Mouse (Mus musculus): Measurements from ENCODE around the gene Ifne.
"Not testable (repeated sequence)": the region's sequence is repeated elsewhere in the genome, so short reads cannot be mapped to it uniquely, and the experiment has no call there.

Gene Ifne

DNA sequence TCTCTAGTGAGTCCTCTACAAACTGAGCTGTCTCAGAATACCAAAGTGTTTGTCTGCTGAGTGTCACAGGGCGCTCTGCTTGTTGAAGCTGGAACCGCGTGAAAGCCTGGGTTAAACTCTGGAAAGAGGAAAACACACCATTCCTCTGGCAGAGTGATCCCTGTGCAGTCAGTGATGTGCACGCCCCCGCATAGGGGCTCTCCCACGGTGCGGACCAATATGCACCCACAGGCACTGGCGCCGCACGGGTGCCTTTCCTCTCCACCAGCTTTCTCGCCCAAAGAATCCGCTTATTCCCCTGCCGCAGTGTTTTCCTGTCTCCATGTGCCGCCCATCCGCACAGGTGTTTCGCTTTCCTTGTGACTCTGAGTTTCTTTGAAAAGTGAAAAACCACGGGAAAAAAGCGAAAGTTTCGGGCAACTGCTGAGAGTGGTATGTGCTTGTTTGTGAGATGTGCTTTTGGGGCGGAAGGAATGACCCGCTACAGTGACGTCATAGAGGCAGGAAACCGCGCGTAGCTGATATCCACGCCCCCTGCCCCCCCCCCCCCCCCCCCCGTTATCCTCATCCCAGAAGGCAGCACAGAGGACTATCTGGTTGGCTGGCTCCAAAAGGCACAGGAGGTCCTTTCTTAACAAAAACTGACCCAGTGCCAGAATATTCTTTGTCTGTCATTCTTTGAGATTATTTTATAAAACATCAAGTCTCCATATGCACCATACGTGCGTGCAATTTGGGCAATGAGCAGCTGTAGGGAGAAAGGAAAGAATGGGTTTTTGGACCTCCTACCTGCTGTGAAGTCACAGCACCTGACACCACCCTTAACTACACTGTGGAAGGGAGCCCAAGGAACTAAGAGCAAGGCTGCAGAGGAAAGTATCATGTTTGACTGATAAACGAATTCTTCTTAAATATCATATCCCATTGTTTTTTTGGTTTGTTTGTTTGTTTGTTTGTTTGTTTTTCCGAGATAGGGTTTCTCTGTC, 11.8 kb downstream of the Ifne start:
- in situ Hi-C loops (cut with MseI, MboI), result no loop called here

GRCm38 (mm10) chr4:88867366-88867925, 12.6 kb downstream of the Ifne start:
- in situ Hi-C loops (cut with MseI, MboI), result no loop called here

DNA sequence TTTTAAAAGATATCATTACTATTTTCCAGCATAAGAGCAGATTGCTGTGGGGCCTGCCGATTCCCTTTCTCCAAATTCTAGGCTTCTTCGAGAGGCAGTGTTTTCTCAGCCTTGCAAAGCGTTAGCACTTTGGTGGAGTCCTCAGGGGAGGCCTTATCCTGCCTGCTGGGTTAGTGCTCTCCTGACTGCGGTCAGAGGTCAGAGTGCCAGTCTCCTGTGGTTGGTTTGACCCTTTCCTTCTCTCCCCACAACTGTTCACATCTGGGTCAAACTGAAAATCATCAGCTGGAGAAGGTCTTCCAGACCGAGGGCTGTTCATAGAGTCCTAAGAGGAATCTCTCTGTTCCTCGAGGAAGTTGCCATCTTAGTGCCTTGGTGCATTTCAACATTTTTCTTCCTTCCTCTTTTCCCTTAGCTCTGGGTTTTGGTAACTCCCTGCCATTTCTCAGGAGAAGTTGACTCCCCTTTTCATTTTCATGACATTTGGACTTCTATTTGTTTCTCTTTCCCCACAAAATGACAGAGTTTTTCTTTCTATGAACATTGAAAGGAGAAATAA, 14.9 kb downstream of the Ifne start:
- in situ Hi-C loops (cut with MseI, MboI), result no loop called here

- in situ Hi-C loops (cut with MseI, MboI), result no loop called here
These were observed 15.4 kb downstream of the Ifne start for GRCm38 (mm10) chr4:88864599-88864998.

DNA sequence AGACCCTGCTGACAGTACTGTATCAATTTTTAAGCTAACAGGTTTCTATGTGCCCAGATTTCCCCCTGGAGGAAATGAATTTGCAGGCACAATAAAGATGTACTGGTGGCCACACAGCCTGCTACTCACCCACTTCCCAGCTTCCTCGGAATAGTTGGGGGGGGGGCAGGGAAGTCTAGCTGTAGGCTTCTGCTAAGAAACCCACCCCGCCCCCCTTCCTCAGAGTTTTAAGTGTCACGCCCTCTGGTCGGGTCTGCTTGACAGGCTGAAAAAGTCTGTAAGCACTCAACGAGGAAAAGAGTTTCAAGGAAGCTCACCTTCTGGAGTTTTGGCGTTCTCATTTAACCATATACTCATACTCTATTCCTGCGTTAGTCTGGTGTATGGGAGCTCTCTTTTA, 16.7 kb downstream of the Ifne start:
- in situ Hi-C loops (cut with MseI, MboI), result no loop called here

GRCm38 (mm10) chr4:88859214-88859613, 20.8 kb downstream of the Ifne start:
- in situ Hi-C loops (cut with MseI, MboI), result no loop called here

DNA sequence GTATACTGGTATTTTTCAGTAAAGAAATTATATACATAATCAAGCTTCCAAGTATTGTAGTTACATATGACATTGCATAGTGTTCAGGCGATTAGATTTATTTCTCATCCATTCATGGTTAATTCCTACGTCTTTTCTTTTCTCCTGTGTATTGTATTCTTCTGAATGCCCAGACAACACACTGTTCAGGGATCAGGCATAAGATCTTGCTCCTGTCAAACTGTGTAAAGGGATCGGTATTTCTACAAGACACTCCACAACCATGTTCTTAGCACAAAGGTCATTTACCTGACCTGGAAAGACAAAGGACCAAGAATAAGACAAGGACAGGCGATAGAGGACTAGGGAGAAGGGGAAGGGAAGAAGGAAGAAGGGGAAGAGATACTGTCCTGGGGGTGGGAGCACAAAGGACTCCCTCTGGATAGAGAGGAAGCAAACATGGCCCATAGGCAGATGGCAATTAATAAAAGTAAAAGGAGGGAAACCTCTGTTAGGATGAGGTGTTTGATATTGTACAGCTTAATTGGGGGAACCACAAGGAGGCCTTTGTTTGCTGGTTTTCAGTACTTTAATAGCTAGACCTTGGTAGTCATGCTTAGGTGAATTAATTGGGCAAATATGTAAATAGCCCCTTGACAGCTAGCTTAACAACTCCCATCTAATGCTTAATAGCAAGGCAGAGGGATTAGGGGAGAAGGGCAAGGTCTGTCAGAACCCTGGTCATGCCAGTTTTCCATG, 28.8 kb downstream of the Ifne start:
- in situ Hi-C loops (cut with MseI, MboI), result no loop called here

DNA sequence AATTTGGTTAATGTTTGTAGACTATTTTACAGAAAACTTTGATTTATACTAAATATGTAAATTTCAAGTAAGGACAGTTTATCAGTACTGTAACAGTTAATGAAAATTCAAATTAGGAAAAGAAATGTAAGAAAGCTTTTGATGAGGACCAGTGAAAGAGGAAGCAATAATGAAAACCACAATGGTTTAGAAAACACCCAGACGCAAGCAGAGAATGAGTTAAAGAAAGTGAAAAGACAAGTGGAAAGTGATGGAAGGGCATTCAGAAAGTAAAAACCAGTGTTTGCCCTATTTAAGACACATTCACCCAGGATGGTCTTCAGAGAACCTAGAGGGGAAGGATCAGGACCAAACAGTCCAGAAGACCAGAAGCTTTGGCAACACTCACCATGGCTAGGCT, 30.3 kb downstream of the Ifne start, which contains the start of gene Ifna1:
Ifna1 (plus strand) TSS at position 390 of the 400 bp plus-strand sequence.
- in situ Hi-C loops (cut with MseI, MboI), result no loop called here

DNA sequence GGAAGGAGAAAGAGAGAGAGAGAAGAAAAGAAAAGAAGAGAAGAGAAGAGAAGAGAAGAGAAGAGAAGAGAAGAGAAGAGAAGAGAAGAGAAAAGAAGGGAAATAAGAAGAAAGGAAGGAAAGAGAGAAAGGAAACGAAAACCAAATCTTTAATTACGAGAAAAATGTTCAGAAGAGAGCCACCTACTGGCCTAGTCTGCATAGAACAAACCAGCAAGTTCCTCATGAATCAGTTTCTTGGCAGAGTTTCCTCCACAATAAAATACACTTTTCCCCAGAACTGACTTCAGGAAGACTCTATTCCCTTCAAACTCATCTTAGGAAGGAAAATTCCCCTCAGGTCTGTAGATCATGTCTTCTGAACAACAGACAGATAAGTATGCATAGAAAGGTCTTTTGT, 34.7 kb downstream of the Ifne start:
- in situ Hi-C loops (cut with MseI, MboI), result no loop called here

DNA sequence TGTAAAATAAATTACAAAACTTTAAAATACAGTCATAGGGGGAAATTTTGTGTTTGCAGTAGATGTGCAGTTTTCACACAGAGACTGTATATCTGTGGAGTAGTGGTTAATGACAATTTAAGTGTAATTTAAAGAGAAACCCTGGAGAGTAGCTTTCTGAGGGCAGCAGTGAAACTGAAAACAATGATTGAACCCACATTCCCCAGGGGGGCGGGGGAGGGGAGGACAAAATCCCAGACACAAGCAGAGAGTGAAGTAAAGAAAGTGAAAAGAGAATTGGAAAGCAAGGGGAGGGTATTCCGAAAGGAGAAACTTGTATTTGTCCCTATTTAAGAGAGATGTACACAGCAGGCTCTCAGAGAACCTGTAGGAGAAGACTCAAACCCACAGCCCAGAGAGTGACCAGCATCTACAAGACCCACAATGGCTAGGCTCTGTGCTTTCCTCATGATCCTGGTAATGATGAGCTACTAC, 38.5 kb downstream of the Ifne start, which contains the start of gene Ifna4:
Ifna4 (plus strand) TSS at position 424 of the 474 bp plus-strand sequence.
- in situ Hi-C loops (cut with MseI, MboI), result no loop called here

GRCm38 (mm10) chr4:88840058-88840457, 39.9 kb downstream of the Ifne start:
- in situ Hi-C loops (cut with MseI, MboI), result no loop called here

DNA sequence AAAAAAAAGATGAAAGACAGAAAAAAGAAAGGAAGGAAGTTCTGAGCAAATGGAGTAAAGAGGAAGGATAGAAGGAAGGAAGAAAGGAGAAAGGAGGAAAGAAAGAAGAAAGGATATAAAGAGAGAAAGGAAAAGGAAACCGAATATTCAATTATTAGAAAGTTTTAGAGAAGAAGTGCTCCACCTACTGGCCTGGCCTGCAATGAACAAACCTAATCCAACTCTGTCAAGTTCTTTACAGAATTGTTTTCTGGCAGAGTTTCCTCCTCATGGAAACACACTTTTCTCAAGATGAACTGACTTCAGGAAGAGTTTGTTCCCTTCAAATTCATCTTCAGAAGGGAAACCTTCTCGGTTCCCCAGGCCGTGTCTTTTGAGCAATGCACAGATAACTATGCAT, 41.2 kb downstream of the Ifne start:
- in situ Hi-C loops (cut with MseI, MboI), result no loop called here

DNA sequence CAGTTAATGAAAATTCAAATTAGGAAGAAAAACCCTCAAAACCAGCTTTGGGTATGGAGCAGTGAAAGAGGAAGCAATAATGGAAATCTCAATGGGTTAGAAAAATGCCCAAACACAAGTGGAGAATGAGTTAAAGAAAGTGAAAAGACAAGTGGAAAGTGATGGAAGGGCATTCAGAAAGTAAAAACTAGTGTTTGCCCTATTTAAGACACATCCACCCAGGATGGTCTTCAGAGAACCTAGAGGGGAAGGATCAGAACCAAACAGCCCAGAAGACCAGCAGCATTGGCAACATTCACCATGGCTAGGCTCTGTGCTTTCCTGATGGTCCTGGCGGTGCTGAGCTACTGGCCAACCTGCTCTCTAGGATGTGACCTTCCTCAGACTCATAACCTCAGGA, 44.8 kb downstream of the Ifne start, which contains the start of gene Ifna5:
Ifna5 (plus strand) TSS at position 301 of the 400 bp plus-strand sequence.
- in situ Hi-C loops (cut with MseI, MboI), result not testable (repeated sequence)

GRCm38 (mm10) chr4:88830523-88830922, 49.5 kb downstream of the Ifne start:
- in situ Hi-C loops (cut with MseI, MboI), result no loop called here
